Mouse (Mus musculus): ENCODE results near the gene Nr2c2ap. TPM values are rescaled to one million over a fixed set of nuclear protein-coding genes. Genes with fewer than 3 reads are reported as not detected.

The Nr2c2ap gene
- 8.5 and 9.3 TPM in 2 replicates for polyA plus RNA-seq (2012; rRNA removed; ENCODE audit: low replicate concordance)

DNA sequence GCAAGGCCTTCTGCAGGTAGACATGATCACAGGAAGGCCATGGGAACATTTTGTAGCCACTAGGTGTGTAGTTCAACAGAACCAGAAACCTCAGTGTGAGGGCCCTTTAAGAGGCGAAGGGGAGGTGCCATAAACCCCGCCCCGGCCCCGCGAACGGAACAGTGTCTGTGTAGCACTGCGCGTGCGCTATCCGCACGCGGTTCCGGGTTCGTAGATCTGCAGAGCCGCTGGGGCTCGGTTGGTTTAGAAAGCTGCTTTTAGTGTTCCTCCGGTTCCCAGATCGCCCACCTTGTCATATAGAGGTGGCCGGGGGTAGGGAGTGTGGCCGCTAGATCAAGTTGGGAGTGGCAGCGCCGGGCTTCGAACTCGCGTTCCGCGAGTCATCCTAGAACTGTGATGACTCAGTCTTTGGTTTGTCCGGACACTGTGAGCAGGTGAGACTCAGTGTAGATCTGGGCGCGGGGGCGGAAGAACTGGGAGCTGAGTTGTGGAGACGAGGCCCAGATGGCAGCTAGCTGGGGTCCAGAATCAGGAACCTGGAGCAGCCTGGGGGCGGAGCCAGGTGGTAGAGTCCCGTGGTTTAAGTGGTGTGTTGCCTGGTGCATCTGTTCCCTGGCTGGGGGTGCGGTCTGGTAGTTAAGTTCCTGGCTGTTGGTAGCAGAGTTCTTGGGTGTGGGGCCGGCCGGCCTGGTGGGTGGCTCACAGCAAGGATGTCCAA lies at the start of gene Nr2c2ap:
Gene Nr2c2ap, plus strand, starts transcription at position 168 of the 718 bp plus-strand sequence.

DNA sequence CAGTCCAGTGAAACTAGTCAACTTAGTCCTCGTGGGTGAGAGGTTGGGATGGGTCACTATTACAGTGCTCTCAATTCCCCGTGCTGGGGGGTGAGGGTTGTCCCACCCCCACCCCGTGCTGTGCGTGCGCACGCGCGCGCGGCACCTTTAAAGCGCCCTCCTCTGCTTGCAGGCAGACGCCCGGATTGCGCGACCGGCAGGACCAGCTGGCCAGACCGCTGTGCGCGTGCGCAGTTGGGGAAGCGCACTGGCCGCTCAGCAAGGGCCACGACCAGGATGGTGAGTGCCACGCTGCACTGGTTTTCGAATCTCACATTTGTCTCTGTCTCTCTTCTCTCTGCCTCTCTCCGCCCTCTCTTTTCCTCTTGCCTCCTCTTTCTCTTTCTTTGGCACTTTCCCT lies 47.8 kb upstream of the Nr2c2ap start, which contains the start of gene Hapln4:
Gene Hapln4, plus strand, starts transcription at position 173 of the 400 bp plus-strand sequence.

DNA sequence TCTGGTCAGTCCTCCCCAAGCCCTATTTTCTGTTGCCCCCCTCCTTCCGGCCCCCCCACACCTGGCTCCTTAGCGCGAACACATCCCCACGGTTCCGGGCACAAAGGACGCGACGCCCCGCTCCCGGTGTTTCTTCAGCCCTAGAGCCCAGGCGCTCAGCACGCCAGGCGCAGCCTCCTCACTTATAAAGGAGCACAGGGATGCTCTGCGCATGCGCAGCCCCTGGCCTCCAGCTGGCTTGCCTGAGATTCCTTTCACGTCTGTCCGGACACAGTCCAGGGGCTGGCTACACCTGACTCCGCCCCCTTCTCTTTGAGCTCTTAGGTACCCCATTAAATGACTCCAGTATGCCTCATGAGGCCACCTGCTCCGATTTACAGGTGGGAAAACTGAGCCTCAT lies 10.5 kb upstream of the Nr2c2ap start, which contains the start of gene Ncan:
Gene Ncan, minus strand, starts transcription at position 207 of the 400 bp plus-strand sequence.

GRCm38 (mm10) chr8:70139026-70139857 lies 8.1 kb downstream of the Nr2c2ap start, which contains the start of the genes Rfxank, Borcs8 and Mef2b:
Rfxank (minus strand) TSS chr8:70139154.
Borcs8 (plus strand) TSS chr8:70139499.
Mef2b (plus strand) TSS chr8:70139711.

DNA sequence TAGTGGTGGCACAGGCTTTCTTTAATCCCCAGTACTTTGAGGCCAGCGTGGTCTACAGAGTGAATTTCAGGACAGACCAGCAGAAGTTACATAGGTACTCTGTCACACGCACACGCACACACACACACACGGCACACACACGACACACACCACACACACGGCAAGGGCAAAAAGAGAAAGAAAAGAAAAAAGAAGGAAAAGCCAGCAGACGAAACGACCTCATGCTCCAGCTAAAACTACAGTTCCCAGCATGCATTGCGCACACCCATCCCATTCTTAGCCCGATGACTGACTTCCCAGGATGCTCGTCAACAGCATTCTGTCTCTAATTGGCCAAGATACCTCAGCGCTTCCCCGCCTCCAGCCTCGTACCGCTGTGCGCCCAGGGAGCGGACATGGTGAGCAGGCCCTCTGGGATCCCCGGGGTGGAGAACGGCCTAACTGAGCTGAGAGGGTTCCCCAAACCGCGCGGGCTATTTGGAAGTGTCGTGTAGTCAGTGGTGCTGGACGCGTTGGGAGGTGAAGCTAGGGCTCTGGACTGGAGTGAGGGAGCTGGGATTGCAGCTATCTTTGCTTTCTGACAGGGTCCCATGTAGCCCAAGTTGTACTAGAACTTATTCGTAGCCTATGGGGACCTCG lies 41.0 kb downstream of the Nr2c2ap start, which contains the start of gene Tmem161a:
Gene Tmem161a, plus strand, starts transcription at position 314 of the 639 bp plus-strand sequence.

Other genes starting within 250 kb of the Nr2c2ap start
- 0.12 and 0.19 TPM in 2 replicates for gene Cilp2, start 243.6 kb upstream of the Nr2c2ap start, polyA plus RNA-seq (2012; rRNA removed; ENCODE audit: low replicate concordance)
- 0.84 and 2.0 TPM in 2 replicates for gene Tssk6, start 229.1 kb upstream of the Nr2c2ap start, polyA plus RNA-seq (2012; rRNA removed; ENCODE audit: low replicate concordance)
- 102 and 147 TPM in 2 replicates for gene Ndufa13, start 228.8 kb upstream of the Nr2c2ap start, polyA plus RNA-seq (2012; rRNA removed; ENCODE audit: low replicate concordance)
- gene Yjefn3, start 228.6 kb upstream of the Nr2c2ap start, polyA plus RNA-seq (2012; rRNA removed; ENCODE audit: low replicate concordance), result 1.9 and 2.1 TPM in 2 replicates
- gene Gatad2a, start 134.9 kb upstream of the Nr2c2ap start, polyA plus RNA-seq (2012; rRNA removed; ENCODE audit: low replicate concordance), result 63.2 and 68.6 TPM in 2 replicates
- gene Mau2, start 88.6 kb upstream of the Nr2c2ap start, polyA plus RNA-seq (2012; rRNA removed; ENCODE audit: low replicate concordance), result 60.8 and 62.1 TPM in 2 replicates
- 6.1 and 7.7 TPM in 2 replicates for gene Sugp1, start 88.5 kb upstream of the Nr2c2ap start, polyA plus RNA-seq (2012; rRNA removed; ENCODE audit: low replicate concordance)
- gene Tm6sf2, start 58.4 kb upstream of the Nr2c2ap start, polyA plus RNA-seq (2012; rRNA removed; ENCODE audit: low replicate concordance), result 766 and 1,530 TPM in 2 replicates
- 1.7 and 3.7 TPM in 2 replicates for gene Hapln4, start 47.9 kb upstream of the Nr2c2ap start, polyA plus RNA-seq (2012; rRNA removed; ENCODE audit: low replicate concordance)
- gene Ncan, start 10.5 kb upstream of the Nr2c2ap start, polyA plus RNA-seq (2012; rRNA removed; ENCODE audit: low replicate concordance), result 0.07 and 0.09 TPM in 2 replicates
- 32.6 and 33.8 TPM in 2 replicates for gene Rfxank, start 7.8 kb downstream of the Nr2c2ap start, polyA plus RNA-seq (2012; rRNA removed; ENCODE audit: low replicate concordance)
- 47.0 and 48.5 TPM in 2 replicates for gene Borcs8, start 8.2 kb downstream of the Nr2c2ap start, polyA plus RNA-seq (2012; rRNA removed; ENCODE audit: low replicate concordance)
- 1.1 and 2.9 TPM in 2 replicates for gene Mef2b, start 8.4 kb downstream of the Nr2c2ap start, polyA plus RNA-seq (2012; rRNA removed; ENCODE audit: low replicate concordance)
- 107 and 159 TPM in 2 replicates for gene Tmem161a, start 41.0 kb downstream of the Nr2c2ap start, polyA plus RNA-seq (2012; rRNA removed; ENCODE audit: low replicate concordance)
- 27.1 and 34.5 TPM in 2 replicates for gene Slc25a42, start 81.0 kb downstream of the Nr2c2ap start, polyA plus RNA-seq (2012; rRNA removed; ENCODE audit: low replicate concordance)
- gene Sugp2, start 102.9 kb downstream of the Nr2c2ap start, polyA plus RNA-seq (2012; rRNA removed; ENCODE audit: low replicate concordance), result 15.5 and 19.1 TPM in 2 replicates
- gene Armc6, start 103.1 kb downstream of the Nr2c2ap start, polyA plus RNA-seq (2012; rRNA removed; ENCODE audit: low replicate concordance), result 15.2 and 16.2 TPM in 2 replicates
- 6.9 and 10.9 TPM in 2 replicates for gene Homer3, start 151.5 kb downstream of the Nr2c2ap start, polyA plus RNA-seq (2012; rRNA removed; ENCODE audit: low replicate concordance)
- 54.8 and 59.0 TPM in 2 replicates for gene Ddx49, start 171.2 kb downstream of the Nr2c2ap start, polyA plus RNA-seq (2012; rRNA removed; ENCODE audit: low replicate concordance)
- gene Cope, start 171.2 kb downstream of the Nr2c2ap start, polyA plus RNA-seq (2012; rRNA removed; ENCODE audit: low replicate concordance), result 554 and 704 TPM in 2 replicates
- 0.33 and 1.1 TPM in 2 replicates for gene Cers1, start 184.4 kb downstream of the Nr2c2ap start, polyA plus RNA-seq (2012; rRNA removed; ENCODE audit: low replicate concordance)
- 0.98 and 0.99 TPM in 2 replicates for gene Gdf1, start 198.5 kb downstream of the Nr2c2ap start, polyA plus RNA-seq (2012; rRNA removed; ENCODE audit: low replicate concordance)
- gene Upf1, start 221.9 kb downstream of the Nr2c2ap start, polyA plus RNA-seq (2012; rRNA removed; ENCODE audit: low replicate concordance), result 32.7 and 38.5 TPM in 2 replicates
- gene Comp, start 242.2 kb downstream of the Nr2c2ap start, polyA plus RNA-seq (2012; rRNA removed; ENCODE audit: low replicate concordance), result 0.12 and 0.51 TPM in 2 replicates

Data from duodenum, adult 2 months (tissue).